Mouse (Mus musculus) B cell, adult 62 days (primary cell): ENCODE measurements around the gene Tmem203. TPM values are rescaled to one million over a fixed set of nuclear protein-coding genes. Genes with fewer than 3 reads are reported as not detected.

ENCODE experiments used
- total RNA-seq: library from RNA; stranded (reverse); gene quantifications from 4 replicates; pipeline ENCODE4 v1.2.4, GENCODE M21; 2023

Gene Tmem203
- total RNA-seq, result 18.8 to 26.6 TPM (median 24.1 TPM) in 4 replicates

DNA sequence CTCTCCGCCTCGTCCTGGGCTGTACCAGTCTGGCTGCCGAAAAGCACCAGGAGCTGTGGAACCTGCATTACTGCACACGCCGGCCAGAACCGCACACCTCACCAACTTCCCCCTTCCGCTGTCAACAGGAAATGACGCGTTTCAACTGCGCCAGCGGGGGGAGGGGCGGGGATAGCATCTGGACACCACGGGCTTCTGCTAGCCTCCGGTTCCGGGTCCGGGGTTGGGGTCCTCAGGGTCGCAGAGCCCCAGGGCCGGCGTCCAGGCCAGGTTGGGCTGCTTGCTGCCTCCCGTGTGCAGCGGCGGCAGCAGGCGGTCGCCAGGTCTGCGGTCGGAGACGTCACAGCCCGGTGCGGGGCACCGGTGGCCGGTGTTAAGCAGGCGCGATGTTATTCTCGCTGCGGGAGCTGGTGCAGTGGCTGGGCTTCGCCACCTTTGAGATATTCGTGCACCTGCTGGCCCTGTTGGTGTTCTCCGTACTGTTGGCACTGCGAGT, at the start of gene Tmem203:
Gene Tmem203, plus strand, starts transcription at position 156 of the 496 bp plus-strand sequence.

DNA sequence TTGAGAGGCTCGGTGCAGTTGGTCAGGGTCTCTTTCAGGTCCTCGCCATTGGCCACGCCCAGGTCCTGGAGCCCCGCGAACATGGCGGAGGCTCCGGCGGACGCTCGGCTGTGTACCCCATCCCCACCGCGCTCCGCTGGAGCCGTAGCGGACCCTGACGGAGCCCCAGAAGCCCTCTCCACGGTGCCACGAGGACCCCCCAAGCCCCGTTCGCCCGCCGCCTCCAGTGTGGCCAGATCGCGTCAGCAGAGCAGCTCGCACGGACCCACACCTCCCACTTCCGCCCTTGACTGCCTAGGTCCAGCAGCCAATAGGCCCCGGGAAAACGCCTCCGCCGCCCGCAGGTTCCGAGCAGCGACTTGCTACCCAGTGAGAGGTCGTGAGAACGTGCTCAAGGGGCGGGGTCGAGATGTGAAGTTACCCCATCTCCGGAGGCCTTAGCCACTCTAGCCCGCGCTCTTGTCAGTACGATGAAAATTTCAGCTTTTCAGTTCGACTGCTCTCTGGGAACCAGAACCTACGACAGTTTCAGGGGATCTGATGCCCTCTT, 44.0 kb upstream of the Tmem203 start, which contains the start of gene Nelfb:
Gene Nelfb, minus strand, starts transcription at position 369 of the 550 bp plus-strand sequence.

DNA sequence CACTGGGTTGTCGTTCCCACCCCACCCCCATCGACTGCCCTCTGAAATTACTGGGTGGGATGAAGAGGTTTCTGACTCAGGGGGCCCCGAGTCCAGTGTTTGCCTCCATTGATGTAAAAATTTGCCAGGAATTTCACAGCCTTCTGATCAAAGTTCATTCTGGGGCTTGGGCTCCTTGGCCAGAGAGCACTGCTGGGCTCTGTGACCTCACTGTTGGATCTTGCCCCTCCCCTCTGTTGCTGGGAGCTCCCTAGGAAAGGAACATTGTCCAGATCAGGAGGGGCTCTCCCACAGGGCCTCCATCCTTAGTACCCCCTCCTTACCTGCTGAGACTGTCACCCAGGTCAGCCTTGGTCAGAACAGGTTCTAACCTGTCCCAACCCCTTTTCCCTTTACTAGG, 40.8 kb upstream of the Tmem203 start, which contains the start of gene Stpg3:
Gene Stpg3, minus strand, starts transcription at position 194 of the 400 bp plus-strand sequence.

GRCm38 (mm10) chr2:25218445-25218844, 36.8 kb upstream of the Tmem203 start, which contains the start of gene Fam166a:
TSS of gene Fam166a (plus strand) at chr2:25218745.

DNA sequence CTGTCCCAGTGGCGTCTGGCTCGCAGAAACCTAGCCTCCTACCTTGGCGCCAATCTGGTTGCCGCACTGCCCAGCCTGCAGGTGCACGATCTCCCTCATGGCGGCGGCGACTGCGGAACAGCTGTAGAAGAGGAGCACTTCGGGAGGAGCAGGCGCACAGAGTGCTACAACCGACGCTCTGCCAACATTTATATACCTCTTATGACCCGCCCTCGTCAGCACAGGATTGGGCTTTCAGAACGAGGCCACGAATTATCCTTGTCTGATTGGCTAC, 30.8 kb upstream of the Tmem203 start, which contains the start of gene Tubb4b:
Gene Tubb4b, minus strand, starts transcription at position 211 of the 274 bp plus-strand sequence.

DNA sequence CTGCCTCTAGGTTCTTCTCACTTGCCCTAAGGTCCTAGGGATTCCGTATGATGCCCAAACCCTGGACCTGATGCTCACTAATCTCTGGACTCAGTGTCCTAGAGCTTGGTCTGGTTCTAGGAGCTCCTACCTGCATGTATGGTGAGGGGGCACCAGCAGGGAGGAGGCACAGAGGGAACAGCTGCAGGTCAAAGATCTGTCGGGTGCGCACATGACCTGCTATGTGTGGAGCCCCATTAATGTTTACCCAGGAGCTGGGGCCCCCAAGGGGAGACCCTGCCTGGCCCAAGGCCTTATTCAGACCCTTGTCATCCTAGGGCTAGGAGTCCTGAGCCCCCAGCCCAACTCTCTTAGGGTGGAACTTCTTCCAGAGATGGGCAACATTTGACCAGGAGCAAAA, 21.2 kb upstream of the Tmem203 start, which contains the start of gene Slc34a3:
Gene Slc34a3, minus strand, starts transcription at position 315 of the 400 bp plus-strand sequence.

DNA sequence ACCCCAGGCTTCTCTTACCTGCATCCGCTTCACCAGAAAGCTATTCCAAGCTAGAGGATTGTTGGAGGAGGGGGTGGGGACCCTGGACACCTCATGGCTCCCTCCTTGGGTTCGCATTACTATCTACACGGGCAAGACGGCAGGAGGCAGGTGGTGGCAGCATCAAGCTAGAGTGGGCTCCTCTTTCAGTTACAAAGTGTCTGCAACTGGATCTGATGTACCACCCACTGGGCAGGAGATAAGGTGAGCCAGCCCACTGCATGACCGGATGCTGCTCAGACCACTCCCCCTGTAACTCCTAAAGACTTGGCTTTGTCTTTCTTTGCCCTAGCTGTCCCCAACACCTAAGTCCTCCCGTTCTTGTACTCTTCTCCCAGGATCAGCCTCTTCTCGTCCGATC, 18.6 kb upstream of the Tmem203 start, which contains the start of gene Rnf224:
Gene Rnf224, minus strand, starts transcription at position 174 of the 400 bp plus-strand sequence.

DNA sequence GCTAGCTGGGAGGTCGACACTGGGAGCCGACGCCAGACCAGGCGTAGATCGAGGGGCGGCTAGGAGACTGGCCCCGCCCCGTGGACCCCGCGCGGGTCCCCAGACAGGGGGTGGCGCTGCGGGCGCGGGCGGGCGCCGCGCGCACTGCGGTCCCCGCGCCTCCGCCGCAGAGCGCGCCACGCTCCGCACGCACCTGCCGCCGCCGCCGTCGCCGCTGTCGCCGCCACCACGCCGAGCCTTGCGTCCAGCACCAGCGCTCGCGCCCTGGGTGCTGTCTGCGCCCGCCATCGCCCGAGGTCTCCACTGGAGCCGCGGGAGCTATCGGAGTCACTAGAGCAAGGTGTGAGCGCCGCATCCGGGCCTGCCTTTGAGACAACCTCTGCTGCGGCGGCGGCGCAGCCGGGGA, 13.1 kb upstream of the Tmem203 start, which contains the start of the genes Rnf208 and Cysrt1:
Gene Rnf208, plus strand, starts transcription at position 155 of the 406 bp plus-strand sequence.
Gene Cysrt1, minus strand, starts transcription at position 352 of the 406 bp plus-strand sequence.

DNA sequence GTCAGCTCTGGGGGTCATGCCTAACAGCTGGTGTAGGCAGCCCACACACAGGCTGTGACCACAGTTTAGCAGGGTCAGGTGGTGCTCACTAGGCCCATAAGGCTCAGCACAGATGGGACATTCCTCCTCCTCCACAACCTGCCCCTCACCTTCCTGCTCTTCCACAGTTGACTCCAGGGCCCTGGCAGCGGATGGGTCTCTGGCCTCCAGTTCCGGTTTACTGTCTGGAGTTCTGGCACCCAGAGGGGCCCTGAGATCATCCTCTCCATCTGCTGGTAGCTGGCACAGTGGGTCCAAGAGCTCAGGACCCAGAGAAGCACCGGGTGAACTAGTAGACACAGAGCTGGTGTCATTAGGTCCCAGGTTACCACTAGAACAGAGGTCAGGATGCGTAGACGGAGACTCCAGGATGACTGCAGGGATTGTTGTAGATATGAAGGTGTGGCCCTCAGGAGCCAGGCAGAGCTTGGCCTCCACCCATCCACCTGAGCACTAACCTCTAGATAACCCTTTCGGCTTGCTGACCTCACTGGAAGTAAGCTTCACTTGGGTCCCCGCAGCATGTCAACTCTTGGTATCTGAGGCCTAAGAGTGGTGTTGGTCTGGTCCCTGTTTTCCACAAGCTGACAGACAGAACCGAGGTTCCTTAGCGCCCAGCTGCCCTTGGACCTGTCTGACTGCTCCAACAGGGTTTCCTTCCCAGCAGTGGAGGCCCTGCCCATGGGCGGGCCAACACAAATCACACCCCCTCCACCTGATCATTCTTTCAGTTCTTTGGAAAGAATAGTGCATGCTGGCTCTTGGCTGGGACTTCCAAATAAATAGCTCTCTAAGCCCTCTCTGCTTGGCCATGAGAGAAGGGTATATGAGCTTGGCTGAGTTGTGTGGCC, 8.8 kb upstream of the Tmem203 start, which contains the start of gene AL732309.1:
Gene AL732309.1, minus strand, starts transcription at position 681 of the 890 bp plus-strand sequence.

GRCm38 (mm10) chr2:25262291-25262767, 7.1 kb downstream of the Tmem203 start, which contains the start of gene Tprn:
TSS of gene Tprn (plus strand) at chr2:25262618.

DNA sequence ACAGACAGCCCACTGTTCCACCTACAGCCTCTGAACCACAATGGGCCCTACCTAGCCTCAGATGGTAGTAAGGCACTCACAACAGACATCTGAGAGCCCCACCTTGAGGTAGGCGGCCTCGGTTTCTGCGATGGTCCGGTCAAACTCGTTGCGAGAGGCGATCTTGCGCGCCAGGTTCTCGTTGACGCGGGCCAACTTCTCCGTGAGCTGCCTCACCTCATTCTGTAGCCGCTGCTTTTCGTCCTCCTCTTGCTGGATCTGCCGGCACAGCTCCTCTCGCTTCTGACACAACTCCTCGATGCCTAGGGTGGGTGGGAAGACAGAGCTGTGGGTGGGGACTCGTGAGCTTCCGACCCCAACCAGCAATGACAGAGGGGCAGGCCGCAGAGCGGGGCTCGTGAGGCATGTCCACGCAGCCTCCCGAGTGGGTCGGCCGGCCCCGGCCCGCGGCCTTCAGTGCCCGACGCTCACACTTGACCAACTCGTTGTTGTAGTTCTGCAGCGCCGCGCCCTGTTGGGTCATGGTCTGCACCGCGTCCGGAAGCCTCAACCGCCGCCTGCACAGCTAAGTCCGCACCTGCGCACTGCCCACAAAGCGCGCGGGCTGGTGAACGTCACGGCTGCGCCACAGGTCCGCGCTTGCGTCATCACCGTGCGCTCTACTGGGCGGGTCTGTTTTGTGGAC, 16.7 kb downstream of the Tmem203 start, which contains the start of the genes Ssna1 and Anapc2:
Gene Ssna1, minus strand, starts transcription at position 612 of the 685 bp plus-strand sequence.
Gene Anapc2, plus strand, starts transcription at position 652 of the 685 bp plus-strand sequence.

GRCm38 (mm10) chr2:25287927-25288649, 32.8 kb downstream of the Tmem203 start, which contains the start of gene Tmem210:
TSS of gene Tmem210 (plus strand) at chr2:25288145.

DNA sequence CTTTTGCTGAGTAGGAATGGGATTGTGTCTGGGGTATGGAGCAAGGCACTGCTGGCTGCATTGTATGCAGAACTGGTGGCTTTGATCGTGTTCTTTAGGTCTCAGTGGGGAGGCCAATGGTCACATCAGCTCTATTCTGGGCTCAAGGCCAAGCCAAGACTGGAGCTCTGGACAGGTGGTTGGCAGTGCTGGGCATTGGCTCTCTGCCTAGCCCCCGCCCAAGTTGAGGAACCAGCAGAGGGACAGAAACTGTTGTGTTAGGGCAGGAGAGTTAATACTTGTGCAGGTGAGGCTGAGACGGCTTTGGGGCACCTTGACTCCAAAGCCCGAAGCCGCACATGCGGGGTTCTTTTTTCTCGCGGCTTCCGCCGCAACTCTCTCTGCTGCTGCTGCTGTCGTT, 34.4 kb downstream of the Tmem203 start, which contains the start of gene Lrrc26:
Gene Lrrc26, plus strand, starts transcription at position 265 of the 400 bp plus-strand sequence.

Other genes with a start within 250 kb of the Tmem203 start
- 38.8 to 54.8 TPM (median 42.4 TPM) in 4 replicates for gene Nsmf, start 201.1 kb upstream of the Tmem203 start, total RNA-seq
- not detected in 4 replicates for gene Entpd8, start 175.1 kb upstream of the Tmem203 start, total RNA-seq
- not detected in 4 replicates for gene Noxa1, start 160.3 kb upstream of the Tmem203 start, total RNA-seq
- 5.2 to 8.3 TPM (median 7.2 TPM) in 4 replicates for gene Nrarp, start 74.7 kb upstream of the Tmem203 start, total RNA-seq
- gene Tor4a, start 58.6 kb upstream of the Tmem203 start, total RNA-seq, result 29.8 to 31.9 TPM (median 30.9 TPM) in 4 replicates
- gene Nelfb, start 44.0 kb upstream of the Tmem203 start, total RNA-seq, result 71.6 to 75.6 TPM (median 72.5 TPM) in 4 replicates
- gene Stpg3, start 40.8 kb upstream of the Tmem203 start, total RNA-seq, result not detected in 4 replicates
- 0.89 TPM in 1 of 4 replicates, not detected in the others for gene Fam166a, start 36.7 kb upstream of the Tmem203 start, total RNA-seq
- gene Tubb4b, start 30.7 kb upstream of the Tmem203 start, total RNA-seq, result 101 to 123 TPM (median 110 TPM) in 4 replicates
- not detected in 4 replicates for gene Slc34a3, start 21.1 kb upstream of the Tmem203 start, total RNA-seq
- not detected in 4 replicates for gene Rnf224, start 18.7 kb upstream of the Tmem203 start, total RNA-seq
- not detected in 4 replicates for gene Rnf208, start 13.2 kb upstream of the Tmem203 start, total RNA-seq
- not detected in 4 replicates for gene Cysrt1, start 13.0 kb upstream of the Tmem203 start, total RNA-seq
- 4.6 to 12.8 TPM (median 6.9 TPM) in 4 replicates for gene AL732309.1, start 8.6 kb upstream of the Tmem203 start, total RNA-seq
- gene Tprn, start 7.2 kb downstream of the Tmem203 start, total RNA-seq, result 13.6 to 20.3 TPM (median 14.4 TPM) in 4 replicates
- 30.8 to 37.7 TPM (median 35.7 TPM) in 4 replicates for gene Ssna1, start 17.0 kb downstream of the Tmem203 start, total RNA-seq
- 101 to 113 TPM (median 107 TPM) in 4 replicates for gene Anapc2, start 17.0 kb downstream of the Tmem203 start, total RNA-seq
- not detected in 4 replicates for gene Tmem210, start 32.7 kb downstream of the Tmem203 start, total RNA-seq
- gene Lrrc26, start 34.5 kb downstream of the Tmem203 start, total RNA-seq, result not detected in 4 replicates
- not detected in 4 replicates for gene Grin1, start 63.7 kb downstream of the Tmem203 start, total RNA-seq
- gene Man1b1, start 76.9 kb downstream of the Tmem203 start, total RNA-seq, result 39.7 to 50.0 TPM (median 47.1 TPM) in 4 replicates
- 41.2 to 46.3 TPM (median 43.4 TPM) in 4 replicates for gene Dpp7, start 100.9 kb downstream of the Tmem203 start, total RNA-seq
- gene Uap1l1, start 110.2 kb downstream of the Tmem203 start, total RNA-seq, result 22.5 to 35.7 TPM (median 25.5 TPM) in 4 replicates
- gene Sapcd2, start 116.9 kb downstream of the Tmem203 start, total RNA-seq, result 0.48 to 0.85 TPM in 2 of 4 replicates, not detected in the others
- not detected in 4 replicates for gene Entpd2, start 140.4 kb downstream of the Tmem203 start, total RNA-seq
- gene Npdc1, start 143.9 kb downstream of the Tmem203 start, total RNA-seq, result not detected in 4 replicates
- gene Fut7, start 167.8 kb downstream of the Tmem203 start, total RNA-seq, result not detected in 4 replicates
- gene Abca2, start 173.3 kb downstream of the Tmem203 start, total RNA-seq, result 44.9 to 53.9 TPM (median 49.1 TPM) in 4 replicates
- gene Clic3, start 201.4 kb downstream of the Tmem203 start, total RNA-seq, result 0.83 TPM in 1 of 4 replicates, not detected in the others
- 115 to 135 TPM (median 127 TPM) in 4 replicates for gene Paxx, start 205.7 kb downstream of the Tmem203 start, total RNA-seq
- not detected in 4 replicates for gene Ptgds, start 214.6 kb downstream of the Tmem203 start, total RNA-seq
- gene Lcn12, start 238.5 kb downstream of the Tmem203 start, total RNA-seq, result not detected in 4 replicates
- 64.9 to 78.2 TPM (median 70.7 TPM) in 4 replicates for gene Fbxw5, start 245.3 kb downstream of the Tmem203 start, total RNA-seq
- gene C8g, start 246.3 kb downstream of the Tmem203 start, total RNA-seq, result 1.1 TPM in 1 of 4 replicates, not detected in the others